Mouse (Mus musculus) ZHBTc4 (cell line): ENCODE results near the gene Pou2f1.
A peak's percentile ranks its signal among the peaks of the same experiment; 100 is the strongest.

Source experiments
- DNase-seq: peaks from one replicate; pipeline ENCODE4 v3.0.0-alpha.2; 2011; ENCODE audit warnings: low read depth, low spot score

The Pou2f1 gene

GRCm38 (mm10) chr1:165848881-165849280 lies 153.6 kb downstream of the Pou2f1 start:
- DNase-seq = no peak

GRCm38 (mm10) chr1:165848417-165848816 lies 154.1 kb downstream of the Pou2f1 start:
- DNase-seq = no peak

- no peak for DNase-seq
These were observed 157.1 kb downstream of the Pou2f1 start for GRCm38 (mm10) chr1:165845366-165845765.

- DNase-seq = peak; percentile 22
These were observed 157.5 kb downstream of the Pou2f1 start for GRCm38 (mm10) chr1:165844956-165845355.

GRCm38 (mm10) chr1:165844466-165844951 lies 158.0 kb downstream of the Pou2f1 start:
- peak; percentile 18 for DNase-seq

GRCm38 (mm10) chr1:165843586-165843985 lies 158.9 kb downstream of the Pou2f1 start:
- no peak for DNase-seq

- DNase-seq = no peak
These were observed 160.3 kb downstream of the Pou2f1 start for GRCm38 (mm10) chr1:165842170-165842569.

GRCm38 (mm10) chr1:165840548-165841230 lies 161.8 kb downstream of the Pou2f1 start:
- DNase-seq = peak; percentile 38

GRCm38 (mm10) chr1:165839201-165839600 lies 163.3 kb downstream of the Pou2f1 start:
- no peak for DNase-seq

- DNase-seq = no peak
These were observed 164.9 kb downstream of the Pou2f1 start for GRCm38 (mm10) chr1:165837546-165837945.

GRCm38 (mm10) chr1:165836461-165836860 lies 166.0 kb downstream of the Pou2f1 start:
- DNase-seq = no peak

- DNase-seq = no peak
These were observed 167.9 kb downstream of the Pou2f1 start for GRCm38 (mm10) chr1:165834633-165834975.

GRCm38 (mm10) chr1:165833910-165834632 lies 168.4 kb downstream of the Pou2f1 start:
- DNase-seq = peak; percentile 14

GRCm38 (mm10) chr1:165833244-165833643 lies 169.2 kb downstream of the Pou2f1 start:
- no peak for DNase-seq

GRCm38 (mm10) chr1:165829890-165830289 lies 172.6 kb downstream of the Pou2f1 start:
- DNase-seq = no peak

GRCm38 (mm10) chr1:165828615-165829014 lies 173.9 kb downstream of the Pou2f1 start:
- DNase-seq = no peak

- no peak for DNase-seq
These were observed 174.3 kb downstream of the Pou2f1 start for GRCm38 (mm10) chr1:165828173-165828572.

GRCm38 (mm10) chr1:165822031-165822430 lies 180.4 kb downstream of the Pou2f1 start:
- no peak for DNase-seq

- DNase-seq = no peak
These were observed 183.3 kb downstream of the Pou2f1 start for GRCm38 (mm10) chr1:165819147-165819546.

GRCm38 (mm10) chr1:165818145-165818860 lies 184.2 kb downstream of the Pou2f1 start:
- DNase-seq = no peak

GRCm38 (mm10) chr1:165817264-165817663 lies 185.2 kb downstream of the Pou2f1 start:
- no peak for DNase-seq

- no peak for DNase-seq
These were observed 186.1 kb downstream of the Pou2f1 start for GRCm38 (mm10) chr1:165816391-165816790.
